Mouse (Mus musculus) layer of hippocampus, adult 8-10 months (tissue): ENCODE measurements around the gene Olfr64. TPM values are rescaled to one million over a fixed set of nuclear protein-coding genes. Genes with fewer than 3 reads are reported as not detected.

ENCODE experiments used
- DNase-seq, 2 experiments: peaks; one replicate each; pipeline ENCODE4 v3.0.0; 2022; ENCODE audit warnings: low spot score in 2 of 2
- total RNA-seq, 4 experiments: library from RNA; stranded (reverse); gene quantifications; 2 replicates each; pipeline ENCODE4 v1.2.4; 2022

Olfr64 gene
- not detected for total RNA-seq

GRCm38 (mm10) chr7:103894385-103894784 lies at the start of gene Olfr64:
Gene Olfr64, minus strand, starts transcription at chr7:103894485.
- no peak for DNase-seq

GRCm38 (mm10) chr7:103942730-103943129 lies 48.4 kb upstream of the Olfr64 start:
- DNase-seq, result no peak

- DNase-seq, result no peak
Observed at GRCm38 (mm10) chr7:103934264-103934663, 40.0 kb upstream of the Olfr64 start, which contains the start of gene Olfr632. Gene Olfr632, plus strand, starts transcription at chr7:103934347.

GRCm38 (mm10) chr7:103928525-103928924 lies 34.2 kb upstream of the Olfr64 start, which contains the start of gene Olfr631:
Gene Olfr631, plus strand, starts transcription at chr7:103928825.
- no peak for DNase-seq

- DNase-seq, result no peak
Observed at GRCm38 (mm10) chr7:103915338-103915737, 21.1 kb upstream of the Olfr64 start.

GRCm38 (mm10) chr7:103912969-103913511 lies 18.8 kb upstream of the Olfr64 start:
- no peak for DNase-seq

- no peak for DNase-seq
Observed at GRCm38 (mm10) chr7:103910047-103910446, 15.8 kb upstream of the Olfr64 start.

GRCm38 (mm10) chr7:103903187-103903586 lies 8.9 kb upstream of the Olfr64 start, which contains the start of gene Olfr65:
Gene Olfr65, plus strand, starts transcription at chr7:103903487.
- DNase-seq, result no peak

- no peak for DNase-seq
Observed at GRCm38 (mm10) chr7:103886152-103886551, 8.1 kb downstream of the Olfr64 start, which contains the start of gene Olfr66. Gene Olfr66, minus strand, starts transcription at chr7:103886252.

GRCm38 (mm10) chr7:103877093-103877492 lies 17.2 kb downstream of the Olfr64 start:
- no peak for DNase-seq

- DNase-seq, result no peak
Observed at GRCm38 (mm10) chr7:103874451-103874850, 19.8 kb downstream of the Olfr64 start.

GRCm38 (mm10) chr7:103873064-103873463 lies 21.2 kb downstream of the Olfr64 start:
- DNase-seq, result no peak

GRCm38 (mm10) chr7:103870667-103871066 lies 23.6 kb downstream of the Olfr64 start:
- DNase-seq, result no peak

GRCm38 (mm10) chr7:103865716-103866115 lies 28.6 kb downstream of the Olfr64 start:
- DNase-seq, result no peak

GRCm38 (mm10) chr7:103861531-103861930 lies 32.8 kb downstream of the Olfr64 start:
- no peak for DNase-seq

GRCm38 (mm10) chr7:103860855-103861254 lies 33.4 kb downstream of the Olfr64 start:
- no peak for DNase-seq

GRCm38 (mm10) chr7:103859076-103859475 lies 35.2 kb downstream of the Olfr64 start:
- DNase-seq, result no peak

- no peak for DNase-seq
Observed at GRCm38 (mm10) chr7:103854669-103855068, 39.6 kb downstream of the Olfr64 start.

GRCm38 (mm10) chr7:103853090-103853489 lies 41.2 kb downstream of the Olfr64 start, which contains the start of gene Hbb-y:
Gene Hbb-y, minus strand, starts transcription at chr7:103853216.
- no peak for DNase-seq

- no peak for DNase-seq
Observed at GRCm38 (mm10) chr7:103844525-103845325, 49.6 kb downstream of the Olfr64 start.

GRCm38 (mm10) chr7:103843034-103843433 lies 51.3 kb downstream of the Olfr64 start, which contains the start of gene Hbb-bh1:
Gene Hbb-bh1, minus strand, starts transcription at chr7:103843164.
- no peak for DNase-seq

- DNase-seq, result no peak
Observed at GRCm38 (mm10) chr7:103840268-103840667, 54.0 kb downstream of the Olfr64 start, which contains the start of gene Hbb-bh2. Gene Hbb-bh2, minus strand, starts transcription at chr7:103840520.
